Mouse (Mus musculus): ENCODE measurements around the gene Rflnb. TPM values are rescaled to one million over a fixed set of nuclear protein-coding genes. Genes with fewer than 3 reads are reported as not detected.

The Rflnb gene
- total RNA-seq (2021): 10 to 100 TPM; 35.5 to 40.1 TPM
- long read RNA-seq, experiment 1, transcript Rflnb-201 (3 exons, 3,512 nt): major isoform, 13 of 23 reads
- long read RNA-seq, experiment 1, partial matches to known transcripts: 9 of 23 reads
- long read RNA-seq, experiment 1, other reads (novel, unspliced or antisense): 1 of 23 reads
- long read RNA-seq, experiment 2, transcript Rflnb-201 (3 exons, 3,512 nt): major isoform, 28 of 42 reads
- long read RNA-seq, experiment 2, partial matches to known transcripts: 1 of 42 reads
- long read RNA-seq, experiment 2, other reads (novel, unspliced or antisense): 13 of 42 reads

GRCm38 (mm10) chr11:76027139-76028071 lies at the start of gene Rflnb:
Gene Rflnb, minus strand, starts transcription at chr11:76027782.
- DNase-seq (ENCODE audit: low spot score in 2 of 2): peak; percentile 81 to 86

- no peak for DNase-seq (ENCODE audit: low spot score in 2 of 2)
Observed at GRCm38 (mm10) chr11:76077341-76077740, 49.8 kb upstream of the Rflnb start.

- no peak for DNase-seq (ENCODE audit: low spot score in 2 of 2)
Observed at GRCm38 (mm10) chr11:76074296-76075093, 46.9 kb upstream of the Rflnb start.

GRCm38 (mm10) chr11:76069816-76070215 lies 42.2 kb upstream of the Rflnb start:
- no peak for DNase-seq (ENCODE audit: low spot score in 2 of 2)

- no peak for DNase-seq (ENCODE audit: low spot score in 2 of 2)
Observed at GRCm38 (mm10) chr11:76066563-76067156, 39.1 kb upstream of the Rflnb start.

GRCm38 (mm10) chr11:76065521-76066095 lies 38.0 kb upstream of the Rflnb start:
- no peak for DNase-seq (ENCODE audit: low spot score in 2 of 2)

- no peak for DNase-seq (ENCODE audit: low spot score in 2 of 2)
Observed at GRCm38 (mm10) chr11:76064411-76064810, 36.8 kb upstream of the Rflnb start.

GRCm38 (mm10) chr11:76060906-76061305 lies 33.3 kb upstream of the Rflnb start:
- DNase-seq (ENCODE audit: low spot score in 2 of 2): no peak

GRCm38 (mm10) chr11:76059971-76060370 lies 32.4 kb upstream of the Rflnb start:
- no peak for DNase-seq (ENCODE audit: low spot score in 2 of 2)

GRCm38 (mm10) chr11:76056487-76056886 lies 28.9 kb upstream of the Rflnb start:
- no peak for DNase-seq (ENCODE audit: low spot score in 2 of 2)

GRCm38 (mm10) chr11:76052496-76052895 lies 24.9 kb upstream of the Rflnb start:
- DNase-seq (ENCODE audit: low spot score in 2 of 2): no peak

GRCm38 (mm10) chr11:76050967-76051512 lies 23.5 kb upstream of the Rflnb start:
- no peak for DNase-seq (ENCODE audit: low spot score in 2 of 2)

GRCm38 (mm10) chr11:76050509-76050908 lies 22.9 kb upstream of the Rflnb start:
- DNase-seq (ENCODE audit: low spot score in 2 of 2): no peak

- DNase-seq (ENCODE audit: low spot score in 2 of 2): no peak
Observed at GRCm38 (mm10) chr11:76045367-76045766, 17.8 kb upstream of the Rflnb start.

GRCm38 (mm10) chr11:76044468-76044867 lies 16.9 kb upstream of the Rflnb start:
- no peak for DNase-seq (ENCODE audit: low spot score in 2 of 2)

- DNase-seq (ENCODE audit: low spot score in 2 of 2): no peak
Observed at GRCm38 (mm10) chr11:76042882-76043281, 15.3 kb upstream of the Rflnb start.

GRCm38 (mm10) chr11:76042041-76042638 lies 14.6 kb upstream of the Rflnb start:
- DNase-seq (ENCODE audit: low spot score in 2 of 2): no peak

- DNase-seq (ENCODE audit: low spot score in 2 of 2): no peak
Observed at GRCm38 (mm10) chr11:76040761-76041376, 13.3 kb upstream of the Rflnb start.

- DNase-seq (ENCODE audit: low spot score in 2 of 2): no peak
Observed at GRCm38 (mm10) chr11:76040106-76040505, 12.5 kb upstream of the Rflnb start.

Measured in adrenal gland, postnatal 4 days (tissue).